Mouse (Mus musculus) kidney, postnatal 25 days (tissue): ENCODE data around the gene Haao.

Source experiments
- DNase-seq, 2 experiments: peaks; one replicate each; pipeline ENCODE4 v3.0.0; 2021; ENCODE audit warnings: mixed read lengths in 2 of 2

The Haao gene

DNA sequence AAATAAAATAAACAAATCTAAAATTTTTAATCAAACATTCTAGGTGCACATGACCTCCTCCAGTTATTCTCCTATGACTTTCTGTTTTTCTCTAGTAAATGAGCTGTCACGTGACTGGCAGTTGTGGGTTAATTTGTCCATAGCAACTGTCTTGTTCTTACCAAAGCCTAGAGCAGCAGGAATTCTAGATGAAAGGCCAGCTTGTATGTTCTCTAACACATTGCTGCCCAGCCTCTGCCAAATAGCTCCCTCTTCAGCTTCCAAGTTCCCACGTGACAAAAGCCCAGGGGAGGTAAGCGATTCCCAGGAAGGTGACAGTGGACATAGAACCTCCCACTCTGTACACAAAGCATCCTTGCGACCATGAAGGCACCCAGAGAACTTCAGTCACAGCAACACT lies 13.6 kb downstream of the Haao start:
- DNase-seq, result no peak

DNA sequence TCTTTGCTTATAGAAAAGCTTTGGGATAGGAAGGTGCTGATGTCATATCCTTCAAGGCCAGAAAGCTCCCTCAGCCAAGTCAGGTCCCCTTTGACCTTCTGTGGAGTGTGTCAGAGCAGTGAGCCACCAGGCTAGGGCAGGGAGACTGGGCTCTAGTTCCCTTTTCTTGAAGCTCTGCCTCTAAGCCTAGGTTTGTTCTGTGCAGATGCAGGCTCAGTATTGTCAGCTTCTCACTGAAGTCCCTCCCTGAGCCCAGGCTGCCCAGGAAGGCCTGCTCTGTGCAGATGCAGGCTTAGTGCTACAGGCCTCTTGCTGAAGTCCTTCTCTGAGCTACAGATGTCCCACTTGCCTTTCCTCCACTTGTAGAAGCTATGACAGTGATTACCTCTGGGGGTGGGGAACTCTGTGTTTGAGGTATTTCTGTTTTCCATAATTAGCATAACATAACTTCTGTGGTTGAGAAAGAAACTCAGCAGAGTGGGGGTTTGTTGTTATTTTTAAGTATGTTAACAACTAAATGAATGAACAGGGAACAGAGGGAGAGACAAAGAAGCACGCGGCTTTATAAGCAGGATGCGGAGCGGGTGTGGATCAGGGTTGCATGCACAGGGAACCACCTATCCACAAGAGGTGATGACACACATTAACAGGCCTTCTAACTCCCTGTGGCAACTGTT lies 17.0 kb downstream of the Haao start:
- no peak for DNase-seq

DNA sequence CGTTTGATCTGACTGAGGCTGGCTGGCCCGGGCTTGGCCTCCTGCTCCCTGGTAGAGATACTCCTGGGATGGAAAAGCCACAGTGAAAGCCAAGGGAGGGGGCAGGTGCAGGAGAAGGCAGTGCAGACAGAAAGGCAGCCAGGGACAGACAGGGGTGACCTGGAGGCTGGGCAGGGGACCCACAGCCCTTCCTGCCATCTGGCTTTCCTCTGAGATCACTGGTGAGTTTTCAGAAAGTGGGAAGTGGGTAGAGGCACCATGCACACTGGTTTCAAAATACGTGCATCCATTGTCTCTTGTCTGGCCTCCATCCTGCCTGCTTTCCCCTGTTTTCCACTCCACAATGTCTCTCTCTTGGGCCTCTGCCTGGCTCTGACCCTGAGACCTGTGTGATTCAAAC lies 18.4 kb downstream of the Haao start:
- no peak for DNase-seq

DNA sequence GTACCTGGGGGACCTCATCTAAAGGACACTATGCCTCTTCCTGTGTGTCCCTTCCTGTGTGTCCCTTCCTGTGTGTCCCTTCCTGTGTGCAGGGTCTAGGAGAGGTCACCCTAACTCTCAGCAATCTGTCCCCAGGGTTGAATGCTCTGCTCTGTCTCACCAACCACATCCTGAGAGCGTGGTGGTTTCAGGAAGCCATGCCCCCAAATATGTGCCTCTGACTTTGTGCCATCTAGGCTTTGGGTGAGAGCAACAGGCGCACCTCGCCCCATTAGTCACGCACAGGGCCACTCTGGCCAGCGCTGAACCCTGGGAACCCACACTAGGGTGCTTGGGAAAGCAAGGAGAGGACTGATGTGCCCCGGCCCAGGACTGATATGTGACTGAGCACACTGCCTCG lies 23.9 kb downstream of the Haao start:
- no peak for DNase-seq

DNA sequence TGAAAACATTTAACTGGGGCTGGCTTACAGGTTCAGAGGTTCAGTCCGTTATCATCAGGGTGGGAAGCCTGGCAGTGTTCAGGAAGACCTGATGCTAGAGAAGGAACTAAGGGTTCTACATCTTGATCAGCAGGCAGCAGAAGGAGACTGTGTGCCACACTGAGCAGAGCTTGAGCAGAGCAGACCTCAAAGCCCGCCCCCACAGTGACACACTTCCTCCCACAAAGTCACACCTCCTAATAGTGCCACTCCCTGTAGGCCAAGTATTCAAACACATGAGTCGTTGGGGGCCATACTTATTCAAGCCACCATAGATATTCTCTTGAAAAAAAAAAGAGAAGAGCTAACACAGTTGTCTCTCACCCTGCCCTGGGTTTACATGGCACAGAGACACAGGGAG lies 25.9 kb downstream of the Haao start:
- no peak for DNase-seq

DNA sequence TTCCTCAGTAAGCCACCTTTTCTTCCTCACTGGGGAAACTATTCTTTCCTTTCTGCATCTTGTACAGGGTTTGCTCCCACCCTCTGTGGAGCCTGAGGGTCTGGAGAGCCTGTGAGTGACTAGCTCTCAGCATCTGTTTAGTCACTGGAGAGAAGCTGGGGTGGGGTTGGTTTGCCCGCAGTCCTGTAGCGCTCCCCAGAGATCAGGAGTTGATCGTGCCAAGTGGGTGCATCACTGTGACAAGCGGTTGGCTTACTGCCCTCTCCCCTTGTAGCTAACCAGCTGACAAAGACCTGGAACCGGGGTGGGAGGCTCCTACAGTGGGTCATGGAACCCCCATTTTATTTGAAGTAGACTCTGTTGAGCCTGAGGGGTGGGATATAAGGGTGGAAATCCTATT lies 27.1 kb downstream of the Haao start:
- no peak for DNase-seq

DNA sequence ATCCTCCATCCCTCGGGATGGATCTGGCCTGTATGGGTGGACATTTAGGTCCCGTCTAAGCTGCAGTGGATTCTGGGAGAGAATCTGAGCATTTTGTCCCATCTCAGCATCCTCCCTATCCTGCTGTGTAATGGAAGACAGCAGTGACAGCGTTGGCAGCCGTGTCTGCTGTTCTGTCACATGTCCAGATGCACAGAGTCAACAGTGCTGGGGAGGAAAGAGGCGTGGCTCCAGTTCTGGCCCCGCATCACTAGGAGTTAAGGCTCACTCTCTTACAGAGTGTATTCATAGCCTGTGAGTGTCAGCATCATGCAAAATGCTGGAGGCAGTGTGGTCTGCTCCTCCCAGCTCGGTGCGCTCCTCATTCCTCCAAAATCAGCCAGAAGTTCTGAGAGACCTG lies 28.3 kb downstream of the Haao start:
- DNase-seq, result no peak

DNA sequence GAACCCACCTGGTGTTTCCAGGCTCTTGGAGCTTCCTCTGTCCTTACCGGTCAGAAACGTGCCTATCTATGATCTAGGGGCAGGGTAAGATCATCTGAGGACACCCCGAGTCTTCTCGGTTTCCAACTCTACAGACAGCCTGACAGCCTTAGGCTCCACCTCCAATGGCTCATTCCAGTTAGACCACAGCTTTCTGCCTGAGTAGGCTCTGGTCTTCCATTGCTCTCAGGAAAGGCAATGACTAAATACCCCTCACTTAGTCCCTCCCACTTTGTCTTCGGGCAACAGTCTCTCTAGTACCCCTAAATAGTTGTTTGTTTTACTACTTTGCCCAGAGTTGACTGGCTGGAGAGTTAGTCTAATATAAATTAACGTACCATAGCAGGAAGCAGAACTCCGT lies 30.8 kb downstream of the Haao start:
- DNase-seq, result no peak

DNA sequence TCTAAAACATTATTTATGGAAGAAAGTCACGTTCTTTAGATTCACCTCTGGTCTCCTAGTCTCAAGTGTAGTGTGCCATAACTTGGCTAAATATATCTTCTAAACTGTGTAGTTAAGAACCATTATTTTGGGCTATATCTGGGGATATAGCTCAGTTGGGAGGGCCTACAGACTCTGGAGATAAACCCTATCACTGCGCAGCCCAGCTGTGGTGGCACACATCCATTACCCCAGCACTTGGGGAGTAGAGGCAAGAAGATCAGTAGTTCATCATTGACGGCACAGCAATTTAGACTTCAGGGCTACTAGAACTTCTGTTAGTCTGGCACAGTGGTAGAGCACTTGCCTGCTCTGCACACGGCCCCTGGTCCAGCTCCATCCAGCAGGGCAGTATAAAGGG lies 34.7 kb downstream of the Haao start:
- DNase-seq, result no peak

DNA sequence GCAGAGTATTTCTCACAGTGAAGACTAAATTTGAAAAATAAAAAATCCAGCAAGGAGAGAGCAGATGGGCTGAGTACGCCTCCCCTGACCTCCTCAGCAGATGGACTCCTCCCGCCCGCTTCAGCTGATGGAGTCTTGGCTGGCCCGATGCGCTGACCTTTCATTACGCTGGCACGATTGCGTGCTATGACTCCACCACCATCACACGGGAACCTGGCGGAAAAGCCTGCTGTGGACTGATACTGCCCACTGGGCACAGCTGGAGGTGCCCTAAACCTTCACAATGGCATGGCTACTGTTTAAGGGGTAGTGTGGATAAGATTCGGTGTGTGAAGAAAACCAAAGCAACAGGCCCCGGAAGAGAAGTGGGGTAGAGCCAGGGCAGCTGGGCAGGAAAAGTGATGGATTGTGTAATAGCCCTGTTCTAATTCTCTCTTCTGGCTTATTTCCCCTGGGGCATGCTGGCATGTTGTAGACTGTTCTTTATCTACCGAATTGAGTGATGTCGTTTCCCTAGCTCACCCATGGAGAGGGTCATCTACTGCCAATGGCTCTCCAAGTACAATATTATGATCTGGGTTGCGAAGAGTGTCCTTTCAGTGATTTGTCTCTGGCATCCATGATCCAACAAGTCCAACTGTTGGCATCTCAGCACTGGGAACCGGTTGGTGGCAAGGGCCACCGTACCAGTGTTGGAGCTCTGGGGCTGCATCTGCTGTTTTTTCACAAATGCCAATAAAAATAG lies 35.4 kb downstream of the Haao start:
- no peak for DNase-seq

DNA sequence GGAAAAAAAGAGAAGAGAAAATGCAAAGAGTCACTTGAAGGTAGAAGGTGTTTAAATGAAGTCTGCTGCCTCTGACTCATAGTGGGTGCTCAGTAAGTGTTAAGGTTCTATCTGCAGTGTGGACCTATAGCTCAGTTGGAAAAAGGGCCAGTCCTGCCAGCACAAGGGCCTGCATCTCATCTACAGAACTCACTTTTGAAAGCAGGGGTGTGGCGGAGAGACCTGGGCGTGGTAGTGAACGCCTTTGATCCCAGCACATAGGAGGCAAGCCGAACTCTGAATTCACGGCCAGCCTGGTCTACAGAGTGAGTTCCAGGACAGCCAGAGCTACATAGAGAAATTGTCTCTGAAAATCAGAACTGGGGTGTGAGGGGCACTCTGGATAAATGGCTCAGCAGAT lies 37.5 kb downstream of the Haao start:
- DNase-seq, result no peak

DNA sequence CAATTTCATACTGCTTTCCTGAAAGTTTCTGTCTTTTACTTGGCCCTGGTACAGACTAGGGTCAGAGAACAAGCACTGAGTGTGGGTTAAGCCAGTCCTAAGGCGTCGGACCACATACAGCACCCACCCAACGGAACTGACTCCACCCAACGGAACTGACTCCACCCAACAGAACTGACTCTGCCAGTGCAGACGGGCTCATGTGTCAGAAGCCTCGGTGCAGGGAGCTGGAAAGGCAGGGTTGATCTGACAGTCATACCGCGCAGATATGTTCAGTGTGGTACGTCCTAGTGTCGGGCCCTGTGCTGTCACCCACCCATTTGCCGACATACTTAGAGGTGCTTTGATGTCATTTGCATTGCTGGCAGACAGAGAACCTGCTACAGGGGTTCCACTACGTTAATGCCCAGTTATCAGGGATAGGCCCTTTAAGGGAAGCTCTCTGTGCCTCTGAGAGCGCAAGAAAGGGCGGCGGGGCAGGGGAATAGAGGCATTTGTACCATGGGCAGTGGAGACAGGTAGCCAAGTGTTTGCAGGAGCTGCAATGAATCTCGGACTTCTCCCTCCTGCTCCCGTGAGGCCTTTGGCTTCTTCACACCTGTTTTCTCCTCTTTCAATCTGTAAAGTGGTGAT lies 38.5 kb downstream of the Haao start:
- DNase-seq, result no peak

DNA sequence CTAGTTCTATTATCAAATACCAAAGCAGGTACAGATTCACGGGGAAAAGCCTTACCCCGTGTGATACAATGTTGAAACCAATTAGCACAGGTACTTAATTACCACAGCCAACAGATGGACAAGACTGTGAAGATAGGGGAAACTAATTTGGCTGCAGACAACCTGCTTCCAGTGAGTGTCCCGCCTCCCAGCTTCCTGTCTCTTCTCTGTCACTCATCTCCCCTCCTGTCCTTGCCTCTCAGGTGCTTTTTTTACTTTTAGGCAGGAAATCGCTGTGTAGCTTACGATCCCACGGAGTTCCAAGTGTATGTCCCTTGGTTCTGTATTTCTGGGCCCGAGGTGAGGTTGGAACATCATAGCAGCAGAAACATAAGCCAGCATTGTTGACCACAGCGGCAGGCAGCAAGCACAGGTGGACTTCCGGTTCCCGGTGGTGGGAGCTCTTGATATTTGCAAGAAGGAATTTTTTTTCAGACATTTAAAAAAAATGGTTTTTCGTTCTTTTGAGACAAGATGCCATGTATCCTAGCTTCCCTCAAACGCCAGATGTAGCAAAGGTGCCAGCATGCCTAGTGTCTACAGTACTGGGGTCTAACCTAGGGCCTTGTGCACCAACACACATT lies 39.2 kb downstream of the Haao start:
- no peak for DNase-seq

DNA sequence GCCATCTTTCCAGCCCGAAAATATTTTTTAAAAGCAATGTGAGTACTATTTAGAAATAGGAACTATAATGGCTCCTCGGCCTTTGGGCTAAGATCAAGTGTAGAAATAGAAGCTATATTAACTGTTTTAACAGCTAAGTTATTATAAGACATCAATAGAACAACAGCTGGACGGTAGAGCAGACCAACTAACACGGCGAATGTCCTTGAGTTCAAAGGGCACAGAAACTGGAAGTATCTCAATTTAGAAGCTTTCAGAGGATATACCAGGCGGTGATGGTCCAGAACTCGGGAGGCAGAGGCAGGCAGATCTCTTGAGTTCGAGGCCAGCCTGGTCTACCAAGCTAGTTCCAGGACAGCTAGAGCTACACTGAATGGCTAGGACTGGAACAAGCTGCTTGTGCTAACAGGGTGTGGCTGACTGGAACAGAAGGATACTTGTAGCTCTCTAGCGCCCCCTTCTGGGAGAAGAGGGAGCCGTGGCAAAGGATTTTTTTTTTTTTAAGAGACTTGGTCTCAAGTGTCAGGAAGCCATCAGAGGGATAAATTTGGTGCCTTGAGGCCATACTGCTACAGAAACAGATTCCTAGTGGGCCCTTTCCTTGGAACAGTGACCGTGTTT lies 39.9 kb downstream of the Haao start:
- DNase-seq, result peak; percentile 47 to 80

DNA sequence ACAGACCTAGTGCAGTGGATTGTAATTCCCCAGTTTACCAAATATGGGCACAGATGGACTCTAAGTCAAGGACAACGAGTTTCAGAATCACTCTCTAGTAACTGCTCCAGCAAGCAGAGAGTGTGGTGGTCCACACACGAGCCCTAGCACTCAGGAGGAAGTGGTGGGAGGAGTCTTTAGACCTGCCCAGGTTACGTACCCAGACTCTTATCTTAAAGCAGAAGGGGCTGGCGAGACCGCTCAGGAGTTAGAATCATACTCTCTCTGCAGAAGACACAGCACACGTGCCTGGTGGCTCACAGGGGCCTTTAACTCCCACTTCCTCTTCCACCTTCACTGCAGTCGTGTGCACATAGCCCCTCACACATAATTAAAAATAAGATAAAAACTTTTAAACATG lies 40.4 kb downstream of the Haao start:
- no peak for DNase-seq

DNA sequence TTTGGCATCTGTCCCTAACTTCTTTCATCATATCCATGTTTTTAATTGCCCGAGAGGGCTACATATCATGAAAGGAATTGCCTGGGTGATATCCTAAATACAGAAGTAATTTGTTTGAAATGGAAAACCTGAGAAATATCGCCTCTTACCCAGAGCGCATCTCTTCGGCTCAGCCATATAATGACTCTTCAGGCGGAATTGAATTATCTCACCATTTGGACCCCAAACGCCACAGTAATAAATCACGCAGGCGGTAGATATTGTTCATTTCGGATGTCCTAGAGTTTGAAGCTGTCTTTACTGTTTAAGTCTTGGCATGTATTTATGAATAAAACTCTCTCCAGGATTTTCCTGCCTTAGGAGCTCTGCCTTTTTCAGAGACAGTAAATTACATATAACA lies 42.7 kb downstream of the Haao start:
- DNase-seq, result no peak

DNA sequence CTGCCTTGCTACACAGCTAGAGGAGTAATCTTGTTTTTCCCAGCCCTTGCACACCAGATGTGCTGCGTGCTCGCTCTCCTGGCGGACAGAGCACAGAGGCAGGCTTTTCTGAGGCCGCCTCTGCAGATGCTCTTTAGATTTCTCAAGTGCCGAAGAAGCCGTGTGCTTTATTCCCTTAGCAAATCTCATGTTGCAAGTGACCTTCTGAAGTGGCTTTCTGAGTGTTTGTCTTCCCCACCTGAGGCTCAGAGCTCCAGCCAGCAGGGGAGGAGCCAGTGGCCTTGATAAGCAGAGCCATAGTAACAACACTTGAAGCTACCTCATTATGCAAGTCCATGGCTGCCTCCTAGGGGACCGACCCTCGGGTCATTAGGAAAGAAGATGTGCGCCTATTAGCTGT lies 43.8 kb downstream of the Haao start:
- no peak for DNase-seq

DNA sequence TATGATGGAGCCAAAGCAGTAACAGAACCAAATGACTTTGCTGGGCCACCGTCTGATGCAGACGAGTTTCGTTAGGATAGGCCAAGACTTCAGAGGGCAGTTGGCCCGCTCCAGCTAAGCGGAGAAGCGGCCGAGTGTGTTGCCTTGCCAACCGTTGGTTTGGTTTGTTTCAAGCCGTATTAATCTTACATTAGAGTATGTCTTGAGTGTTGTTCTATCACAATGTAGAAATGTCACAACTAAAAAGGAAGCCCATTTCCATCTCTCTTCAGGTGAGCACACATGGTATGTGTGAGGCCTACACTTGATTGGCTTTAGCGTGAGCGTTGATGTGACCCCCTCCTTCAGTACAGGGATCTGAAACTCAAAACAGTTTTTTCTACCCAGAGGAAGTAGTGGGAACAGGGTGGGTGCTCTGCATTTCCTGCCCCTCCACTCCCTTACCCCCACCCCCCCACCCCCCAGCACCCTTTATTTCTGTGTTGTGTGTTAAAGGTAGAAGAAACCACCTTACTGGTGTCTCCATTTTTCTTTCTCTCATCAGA lies 48.2 kb downstream of the Haao start:
- no peak for DNase-seq

DNA sequence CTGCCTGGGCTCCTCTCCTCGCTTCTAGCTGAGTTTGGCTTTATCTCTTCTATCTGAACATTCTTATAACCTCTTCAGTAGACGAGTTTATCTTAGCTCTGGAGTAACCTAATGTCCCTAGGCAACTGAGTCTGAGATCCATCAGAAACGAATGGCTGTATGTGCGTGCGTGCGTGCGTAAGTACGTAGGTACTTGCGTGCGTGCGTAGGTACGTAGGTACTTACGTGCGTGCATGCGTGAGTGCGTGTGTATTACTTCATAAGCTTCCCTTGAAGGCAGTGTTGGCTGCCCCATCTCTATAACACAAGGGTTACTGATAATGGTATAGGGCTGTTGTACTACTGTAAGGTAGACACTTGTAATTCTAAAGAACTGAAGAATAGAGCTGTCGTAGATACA lies 52.6 kb downstream of the Haao start:
- no peak for DNase-seq

DNA sequence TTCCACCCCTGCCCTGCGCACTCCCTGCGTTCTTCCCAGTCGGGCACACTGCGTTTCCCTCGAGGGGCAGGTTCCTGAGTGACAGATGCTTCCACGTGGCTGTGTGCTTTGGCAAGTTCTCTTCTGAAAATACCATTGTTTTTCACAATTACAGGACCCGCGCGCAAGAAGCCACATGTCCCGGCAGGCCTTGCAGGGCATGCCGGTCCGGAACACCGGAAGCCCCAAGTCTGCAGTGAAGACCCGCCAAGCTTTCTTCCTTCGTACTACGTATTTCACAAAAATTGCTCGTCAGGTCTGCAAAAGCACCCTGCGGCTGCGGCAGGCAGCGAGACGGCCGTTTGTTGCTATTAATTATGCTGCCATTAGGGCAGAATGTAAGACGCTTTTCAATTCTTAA lies 55.4 kb downstream of the Haao start:
- DNase-seq, result no peak

DNA sequence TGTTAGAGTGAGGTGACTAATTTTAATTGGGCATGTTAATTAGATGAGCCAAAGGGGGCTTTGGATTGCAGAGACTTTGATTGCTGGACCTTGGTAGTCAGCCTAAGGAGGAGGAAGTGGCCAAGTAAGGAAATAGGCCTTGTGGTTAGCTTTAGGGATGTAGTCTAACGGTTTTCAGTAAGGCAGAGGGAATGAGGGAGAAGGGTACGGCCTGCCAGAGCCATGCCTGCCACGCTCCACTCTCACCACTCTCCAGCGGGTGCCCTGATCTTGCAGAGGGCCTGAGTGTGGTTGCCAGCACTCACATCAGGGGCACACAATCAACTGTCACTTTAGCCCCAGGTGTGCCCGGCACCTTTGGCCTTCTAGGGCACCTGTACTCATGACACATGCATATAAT lies 57.6 kb downstream of the Haao start:
- DNase-seq, result no peak

DNA sequence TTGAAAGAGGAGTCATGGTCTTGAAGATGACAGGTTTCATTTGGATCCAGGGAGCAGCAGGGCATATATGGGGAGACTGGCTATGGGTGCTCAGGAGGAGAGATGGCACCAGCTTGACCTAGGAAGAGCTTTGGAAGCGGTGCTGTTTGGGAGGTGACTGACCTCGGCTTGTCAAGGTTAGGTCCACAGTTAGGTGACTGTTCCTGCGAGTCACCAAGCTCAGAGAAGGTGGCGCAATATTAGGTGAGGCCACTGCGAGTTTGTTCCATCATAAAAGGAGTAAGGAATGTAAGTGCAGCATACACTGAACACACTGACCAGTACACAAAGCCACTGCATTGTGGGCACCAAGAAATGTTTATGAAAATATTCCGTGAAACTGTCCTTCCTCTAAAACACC lies 61.3 kb downstream of the Haao start:
- DNase-seq, result no peak

DNA sequence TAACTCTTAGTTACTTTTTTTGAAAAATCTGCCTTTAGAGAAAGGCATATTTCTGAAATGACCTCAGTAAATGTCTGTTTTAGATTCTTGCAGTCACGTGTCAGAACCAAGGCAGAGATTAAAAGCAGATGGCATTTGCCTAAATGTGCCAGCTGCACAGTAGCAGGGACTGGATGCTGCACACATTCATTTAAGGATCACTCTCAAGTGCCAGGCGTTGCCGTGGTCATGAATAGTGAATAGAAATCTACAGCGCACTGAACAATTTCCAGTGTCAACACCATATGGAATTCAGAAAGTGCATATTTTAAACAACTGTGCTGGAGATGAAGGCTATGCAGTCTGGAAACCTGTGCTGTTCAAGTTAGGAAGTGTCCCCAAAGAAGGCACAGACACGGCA lies 65.0 kb downstream of the Haao start:
- no peak for DNase-seq
